Mouse (Mus musculus): ENCODE results near the gene Coil. TPM values are rescaled to one million over a fixed set of nuclear protein-coding genes. Genes with fewer than 3 reads are reported as not detected.

Coil gene
- total RNA-seq, 2 experiments from 2014 or later = 2.4 to 3.5 TPM

Other genes starting within 250 kb of the Coil start
- gene Akap1, start 105.7 kb upstream of the Coil start, total RNA-seq (2021) = 10 to 100 TPM; 65.8 to 77.9 TPM
- 10 to 100 TPM in 1 of 2 experiments, 1 to 10 TPM in 1; 8.6 to 10.8 TPM for gene Scpep1, start 14.8 kb upstream of the Coil start, total RNA-seq (2021)
- not detected for gene Elobl, start 3.3 kb upstream of the Coil start, total RNA-seq (2021)
- gene Trim25, start 29.1 kb downstream of the Coil start, total RNA-seq (2021) = 1 to 10 TPM; 6.0 to 7.9 TPM
- 1 to 10 TPM; 2.5 to 2.7 TPM for gene Dgke, start 96.6 kb downstream of the Coil start, total RNA-seq (2021)
- gene Gm525, start 103.6 kb downstream of the Coil start, total RNA-seq (2021) = not detected